Mouse (Mus musculus) forebrain, embryonic 10.5 days (tissue): ENCODE measurements around the gene Tlx1. TPM values are rescaled to one million over a fixed set of nuclear protein-coding genes. Genes with fewer than 3 reads are reported as not detected.

Experiments used
- DNase-seq: peaks from one replicate; pipeline ENCODE4 v3.0.0-alpha.2; 2017; ENCODE audit warnings: low spot score; ENCODE audit errors: extremely low spot score
- H3K27ac ChIP-seq: fragments of 300-500 bp; sonication (generic); 2 replicates; pipeline ENCODE4 v1.5.1; 2016; ENCODE audit warnings: mild to moderate bottlenecking
- H3K27me3 ChIP-seq: fragments of 300-500 bp; sonication (generic); 2 replicates; pipeline ENCODE4 v1.6.1; 2016; ENCODE audit warnings: mild to moderate bottlenecking; ENCODE audit not compliant: poor library complexity, severe bottlenecking
- H3K36me3 ChIP-seq: fragments of 300-500 bp; sonication (generic); replicated peaks from 2 replicates; pipeline ENCODE4 v1.6.1; 2016; ENCODE audit warnings: mild to moderate bottlenecking, moderate library complexity
- H3K4me1 ChIP-seq: fragments of 300-500 bp; sonication (generic); 2 replicates; pipeline ENCODE4 v1.6.1; 2016
- H3K4me3 ChIP-seq: fragments of 300-500 bp; sonication (generic); 2 replicates; pipeline ENCODE4 v1.5.1; 2016; ENCODE audit warnings: mild to moderate bottlenecking, moderate library complexity
- H3K9me3 ChIP-seq: fragments of 300-500 bp; sonication (generic); 2 replicates; pipeline ENCODE4 v1.6.1; 2016; ENCODE audit warnings: mild to moderate bottlenecking, moderate library complexity
- WGBS: fragments of 180-500 bp; shearing (Covaris S2); methylation state at CpG from one replicate; pipeline ENCODE4 v1.1.7; 2016; 5-methylcytosine and 5-hydroxymethylcytosine counted together
- polyA plus RNA-seq: library from polyadenylated mRNA; unstranded; fragments of >200 nt; fragmentation: Nextera tagmentation; extraction: Ambion mirVana; gene quantifications from 2 replicates; pipeline ENCODE4 v1.2.1, GENCODE M21; 2016

The Tlx1 gene
- not detected in 2 replicates for polyA plus RNA-seq

- H3K9me3 ChIP-seq = 0 out of 2 replicates have a peak, but pooled peaks cover 5% of the 10 kb centered on the region
Observed at GRCm38 (mm10) chr19:45150490-45151181, at the start of gene Tlx1. TSS of gene Tlx1 (plus strand) at chr19:45150680.

GRCm38 (mm10) chr19:45105591-45105990 lies 44.9 kb upstream of the Tlx1 start:
- 0 out of 2 replicates have a peak, but pooled peaks cover 5% of the 10 kb centered on the region for H3K4me1 ChIP-seq
- peaks cover 74% of the 10 kb centered on the region for H3K27me3 ChIP-seq
- H3K4me3 ChIP-seq = no peak overlapping the region
- WGBS = 58% methylated on average over 1 of the region's 1 CpGs
- H3K9me3 ChIP-seq = no peaks in the 10 kb centered on the region
- H3K36me3 ChIP-seq = no peaks in the 10 kb centered on the region
- DNase-seq = no peak
- H3K27ac ChIP-seq = no peak overlapping the region

More at GRCm38 (mm10) chr19:45150490-45151181, at the start of gene Tlx1:
- H3K4me1 ChIP-seq = peaks cover 33% of the 10 kb centered on the region
- DNase-seq = no peak
- H3K36me3 ChIP-seq = no peaks in the 10 kb centered on the region
- H3K27me3 ChIP-seq = peaks cover 100% of the 10 kb centered on the region
- WGBS = under 1% methylated on average over 57 of the region's 61 CpGs
- peak within 1 kb of the TSS; percentile 40 for H3K4me3 ChIP-seq
- no peak within 1 kb of the TSS for H3K27ac ChIP-seq

GRCm38 (mm10) chr19:45106689-45107088 lies 43.8 kb upstream of the Tlx1 start:
- WGBS = 54% methylated on average over 6 of the region's 6 CpGs
- no peaks in the 10 kb centered on the region for H3K9me3 ChIP-seq
- H3K27ac ChIP-seq = no peak overlapping the region
- H3K4me1 ChIP-seq = 0 out of 2 replicates have a peak, but pooled peaks cover 5% of the 10 kb centered on the region
- H3K4me3 ChIP-seq = no peak overlapping the region
- peaks cover 82% of the 10 kb centered on the region for H3K27me3 ChIP-seq
- DNase-seq = no peak
- H3K36me3 ChIP-seq = no peaks in the 10 kb centered on the region

GRCm38 (mm10) chr19:45110681-45111080 lies 39.8 kb upstream of the Tlx1 start:
- Histone ChIP-seq H3K9me3 (no peaks in the 10 kb centered on the region), H3K27ac (no peak overlapping the region), H3K36me3 (no peaks in the 10 kb centered on the region), H3K27me3 (peaks cover 84% of the 10 kb centered on the region), H3K4me3 (no peak overlapping the region), H3K4me1 (peaks cover 25% of the 10 kb centered on the region)
- WGBS = 80% methylated on average over 8 of the region's 8 CpGs
- DNase-seq = no peak

GRCm38 (mm10) chr19:45112444-45112843 lies 38.0 kb upstream of the Tlx1 start:
- H3K9me3 ChIP-seq = no peaks in the 10 kb centered on the region
- no peaks in the 10 kb centered on the region for H3K36me3 ChIP-seq
- peaks cover 27% of the 10 kb centered on the region for H3K4me1 ChIP-seq
- no peak overlapping the region for H3K27ac ChIP-seq
- no peak overlapping the region for H3K4me3 ChIP-seq
- peaks cover 89% of the 10 kb centered on the region for H3K27me3 ChIP-seq
- 82% methylated on average over 6 of the region's 6 CpGs for WGBS
- DNase-seq = no peak

- Histone ChIP-seq H3K27ac (peak overlapping the region; percentile 84), H3K4me3 (peak overlapping the region; percentile 36), H3K9me3 (no peaks in the 10 kb centered on the region), H3K36me3 (no peaks in the 10 kb centered on the region), H3K4me1 (peaks cover 27% of the 10 kb centered on the region), H3K27me3 (peaks cover 92% of the 10 kb centered on the region)
- DNase-seq = peak; percentile 65
- 1% methylated on average over 18 of the region's 18 CpGs for WGBS
Observed at GRCm38 (mm10) chr19:45113791-45114460, 36.6 kb upstream of the Tlx1 start.

GRCm38 (mm10) chr19:45114772-45115171 lies 35.7 kb upstream of the Tlx1 start:
- 10% methylated on average over 3 of the region's 3 CpGs for WGBS
- 0 out of 2 replicates have a peak overlapping the region, but pooled peaks have one; percentile 84 for H3K27ac ChIP-seq

GRCm38 (mm10) chr19:45116798-45117197 lies 33.7 kb upstream of the Tlx1 start:
- peaks cover 27% of the 10 kb centered on the region for H3K4me1 ChIP-seq
- WGBS = 69% methylated on average over 1 of the region's 1 CpGs
- H3K9me3 ChIP-seq = no peaks in the 10 kb centered on the region
- peak; percentile 21 for DNase-seq
- peaks cover 91% of the 10 kb centered on the region for H3K27me3 ChIP-seq
- H3K4me3 ChIP-seq = no peak overlapping the region
- H3K36me3 ChIP-seq = no peaks in the 10 kb centered on the region
- no peak overlapping the region for H3K27ac ChIP-seq

More at GRCm38 (mm10) chr19:45114772-45115171, 35.7 kb upstream of the Tlx1 start:
- DNase-seq = no peak
- H3K9me3 ChIP-seq = no peaks in the 10 kb centered on the region
- H3K36me3 ChIP-seq = no peaks in the 10 kb centered on the region
- peaks cover 92% of the 10 kb centered on the region for H3K27me3 ChIP-seq
- peaks cover 27% of the 10 kb centered on the region for H3K4me1 ChIP-seq
- no peak overlapping the region for H3K4me3 ChIP-seq

GRCm38 (mm10) chr19:45131966-45132628 lies 18.4 kb upstream of the Tlx1 start:
- DNase-seq = no peak
- Histone ChIP-seq H3K27me3 (peaks cover 95% of the 10 kb centered on the region), H3K36me3 (no peaks in the 10 kb centered on the region), H3K9me3 (no peaks in the 10 kb centered on the region), H3K4me3 (no peak overlapping the region), H3K27ac (no peak overlapping the region), H3K4me1 (peaks cover 12% of the 10 kb centered on the region)
- WGBS = 29% methylated on average over 14 of the region's 14 CpGs

- Histone ChIP-seq H3K27me3 (peaks cover 100% of the 10 kb centered on the region), H3K4me1 (peaks cover 14% of the 10 kb centered on the region), H3K4me3 (no peak overlapping the region), H3K27ac (no peak overlapping the region), H3K9me3 (no peaks in the 10 kb centered on the region), H3K36me3 (no peaks in the 10 kb centered on the region)
- 2% methylated on average over 3 of the region's 3 CpGs for WGBS
- no peak for DNase-seq
Observed at GRCm38 (mm10) chr19:45142531-45142930, 7.9 kb upstream of the Tlx1 start.

- Histone ChIP-seq H3K27ac (no peak overlapping the region), H3K4me1 (peaks cover 14% of the 10 kb centered on the region), H3K9me3 (0 out of 2 replicates have a peak, but pooled peaks cover 5% of the 10 kb centered on the region), H3K27me3 (peaks cover 100% of the 10 kb centered on the region), H3K36me3 (no peaks in the 10 kb centered on the region), H3K4me3 (peak overlapping the region; percentile 31)
- no peak for DNase-seq
- under 1% methylated on average over 46 of the region's 46 CpGs for WGBS
Observed at GRCm38 (mm10) chr19:45143214-45143895, 7.1 kb upstream of the Tlx1 start.

- WGBS = under 1% methylated on average over 4 of the region's 4 CpGs
- Histone ChIP-seq H3K4me3 (no peak overlapping the region), H3K27ac (no peak overlapping the region), H3K36me3 (no peaks in the 10 kb centered on the region), H3K27me3 (peaks cover 100% of the 10 kb centered on the region), H3K4me1 (peaks cover 29% of the 10 kb centered on the region), H3K9me3 (0 out of 2 replicates have a peak, but pooled peaks cover 5% of the 10 kb centered on the region)
- no peak for DNase-seq
Observed at GRCm38 (mm10) chr19:45147071-45147470, 3.4 kb upstream of the Tlx1 start.
